Mouse (Mus musculus): ENCODE data around the gene Gm6525. TPM values are rescaled to one million over a fixed set of nuclear protein-coding genes. Genes with fewer than 3 reads are reported as not detected.

Gm6525 gene
- polyA plus RNA-seq, 1 experiment, result not detected

- H3K27ac ChIP-seq (ENCODE audit: control insufficient read depth, insufficient read depth, low read length), result no peak overlapping the region
- H3K36me3 ChIP-seq (ENCODE audit: control insufficient read depth, insufficient read depth, low read length), result no peaks in the 10 kb centered on the region
- no peak overlapping the region for H3K4me3 ChIP-seq (ENCODE audit: control insufficient read depth, insufficient read depth, low read length)
- H3K27me3 ChIP-seq (ENCODE audit: control insufficient read depth, insufficient read depth, low read length), result no peaks in the 10 kb centered on the region
- no peaks in the 10 kb centered on the region for H3K4me1 ChIP-seq (replicated peaks; ENCODE audit: control insufficient read depth, insufficient read depth, low read length)
- TF ChIP-seq CTCF (IDR thresholded peaks at IDR 0.05; ENCODE audit: borderline replicate concordance, control insufficient read depth, extremely low read depth, insufficient read depth, low read length, poor library complexity), result no peak
- no peak for TF ChIP-seq POLR2A (IDR thresholded peaks at IDR 0.05; ENCODE audit: control insufficient read depth, extremely low read depth, insufficient read depth, low read length, poor library complexity)
- DNase-seq, result no peak
- WGBS, result 88% methylated on average over 3 of the region's 3 CpGs
These were observed 32.2 kb downstream of the Gm6525 start for GRCm38 (mm10) chr3:84206106-84206505.

DNA sequence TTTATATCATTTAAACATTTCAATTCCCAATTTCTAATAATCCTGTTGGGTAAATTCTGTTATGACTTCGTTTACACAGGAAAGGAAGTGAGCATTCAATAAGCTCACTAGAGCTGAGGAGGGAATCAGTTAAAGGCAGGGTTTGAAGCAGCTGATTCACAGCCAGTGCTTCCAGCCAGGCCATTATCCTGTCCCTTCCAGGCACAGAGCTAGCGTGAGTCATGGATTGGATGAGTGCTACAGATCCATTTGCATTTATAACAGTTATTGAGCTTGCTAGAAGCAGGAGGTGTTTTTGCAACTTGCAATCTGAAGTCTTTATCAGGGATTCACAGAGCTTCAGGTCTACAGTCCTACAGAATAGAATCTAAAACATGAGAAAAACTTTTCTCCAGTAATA is 33.5 kb downstream of the Gm6525 start:
- 79% methylated on average over 2 of the region's 2 CpGs for WGBS
- H3K27ac ChIP-seq (ENCODE audit: control insufficient read depth, insufficient read depth, low read length), result no peak overlapping the region
- no peaks in the 10 kb centered on the region for H3K27me3 ChIP-seq (ENCODE audit: control insufficient read depth, insufficient read depth, low read length)
- TF ChIP-seq POLR2A (IDR thresholded peaks at IDR 0.05; ENCODE audit: control insufficient read depth, extremely low read depth, insufficient read depth, low read length, poor library complexity) (no peak), CTCF (IDR thresholded peaks at IDR 0.05; ENCODE audit: borderline replicate concordance, control insufficient read depth, extremely low read depth, insufficient read depth, low read length, poor library complexity) (no peak)
- no peaks in the 10 kb centered on the region for H3K4me1 ChIP-seq (replicated peaks; ENCODE audit: control insufficient read depth, insufficient read depth, low read length)
- no peaks in the 10 kb centered on the region for H3K36me3 ChIP-seq (ENCODE audit: control insufficient read depth, insufficient read depth, low read length)
- no peak overlapping the region for H3K4me3 ChIP-seq (ENCODE audit: control insufficient read depth, insufficient read depth, low read length)
- no peak for DNase-seq

DNA sequence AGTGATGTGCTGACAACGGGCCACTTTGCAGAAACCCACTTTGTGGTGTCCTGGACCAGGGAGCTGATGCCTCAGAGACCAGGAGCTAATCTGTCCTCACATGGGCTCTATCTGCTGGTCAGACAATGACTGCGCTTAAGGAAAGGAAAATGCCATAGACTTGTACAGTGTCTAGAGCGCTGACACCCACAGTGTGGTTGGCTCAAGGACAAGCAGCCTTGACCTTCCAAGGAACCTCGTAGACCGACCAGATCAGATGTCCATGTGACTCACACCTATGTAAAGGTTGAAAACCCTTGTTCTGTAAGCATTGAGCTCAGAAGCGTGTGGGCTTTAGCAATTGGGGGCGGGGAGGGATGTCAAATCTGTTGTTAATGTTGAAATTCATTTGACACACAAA is 34.6 kb downstream of the Gm6525 start:
- 94% methylated on average over 7 of the region's 7 CpGs for WGBS
- H3K27ac ChIP-seq (ENCODE audit: control insufficient read depth, insufficient read depth, low read length), result no peak overlapping the region
- no peaks in the 10 kb centered on the region for H3K36me3 ChIP-seq (ENCODE audit: control insufficient read depth, insufficient read depth, low read length)
- no peak for TF ChIP-seq CTCF (IDR thresholded peaks at IDR 0.05; ENCODE audit: borderline replicate concordance, control insufficient read depth, extremely low read depth, insufficient read depth, low read length, poor library complexity)
- TF ChIP-seq POLR2A (IDR thresholded peaks at IDR 0.05; ENCODE audit: control insufficient read depth, extremely low read depth, insufficient read depth, low read length, poor library complexity), result no peak
- H3K4me1 ChIP-seq (replicated peaks; ENCODE audit: control insufficient read depth, insufficient read depth, low read length), result no peaks in the 10 kb centered on the region
- H3K4me3 ChIP-seq (ENCODE audit: control insufficient read depth, insufficient read depth, low read length), result no peak overlapping the region
- no peak for DNase-seq
- H3K27me3 ChIP-seq (ENCODE audit: control insufficient read depth, insufficient read depth, low read length), result no peaks in the 10 kb centered on the region

DNA sequence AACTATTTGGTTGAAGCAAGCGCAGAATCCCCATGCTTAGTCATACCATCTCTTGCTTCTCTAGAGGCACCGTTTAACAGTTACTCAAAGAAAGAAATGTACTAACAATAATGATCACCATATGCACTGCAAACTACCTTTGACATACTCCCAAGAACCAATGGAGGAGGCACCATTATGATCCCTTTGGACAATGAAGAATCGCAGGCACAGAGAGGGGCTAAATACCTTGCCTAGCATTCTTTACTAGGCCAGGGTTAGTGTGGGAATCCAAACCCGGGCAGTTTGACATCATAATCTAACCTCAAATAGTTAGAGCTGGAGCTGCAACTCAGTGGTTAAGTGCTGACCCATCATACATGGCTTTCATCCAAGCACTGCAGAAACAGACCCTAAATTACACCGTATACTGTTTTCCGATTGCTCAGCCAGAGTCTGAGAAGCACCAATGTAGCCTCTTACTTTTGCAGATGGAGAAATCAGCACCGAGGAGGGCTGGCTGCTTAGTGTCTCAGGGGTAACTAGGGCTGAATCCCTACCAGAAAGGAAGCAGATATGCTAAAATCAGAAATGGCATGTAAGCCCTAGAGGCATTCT is 35.1 kb downstream of the Gm6525 start:
- Histone ChIP-seq H3K27me3 (ENCODE audit: control insufficient read depth, insufficient read depth, low read length) (no peaks in the 10 kb centered on the region), H3K27ac (ENCODE audit: control insufficient read depth, insufficient read depth, low read length) (no peak overlapping the region), H3K4me1 (replicated peaks; ENCODE audit: control insufficient read depth, insufficient read depth, low read length) (no peaks in the 10 kb centered on the region), H3K36me3 (ENCODE audit: control insufficient read depth, insufficient read depth, low read length) (no peaks in the 10 kb centered on the region), H3K4me3 (ENCODE audit: control insufficient read depth, insufficient read depth, low read length) (no peak overlapping the region)
- TF ChIP-seq POLR2A (IDR thresholded peaks at IDR 0.05; ENCODE audit: control insufficient read depth, extremely low read depth, insufficient read depth, low read length, poor library complexity) (no peak), CTCF (IDR thresholded peaks at IDR 0.05; ENCODE audit: borderline replicate concordance, control insufficient read depth, extremely low read depth, insufficient read depth, low read length, poor library complexity) (no peak)
- no peak for DNase-seq
- 66% methylated on average over 7 of the region's 7 CpGs for WGBS

- 92% methylated on average over 7 of the region's 7 CpGs for WGBS
- no peaks in the 10 kb centered on the region for H3K4me1 ChIP-seq (replicated peaks; ENCODE audit: control insufficient read depth, insufficient read depth, low read length)
- H3K36me3 ChIP-seq (ENCODE audit: control insufficient read depth, insufficient read depth, low read length), result no peaks in the 10 kb centered on the region
- no peaks in the 10 kb centered on the region for H3K27me3 ChIP-seq (ENCODE audit: control insufficient read depth, insufficient read depth, low read length)
- DNase-seq, result no peak
- no peak for TF ChIP-seq CTCF (IDR thresholded peaks at IDR 0.05; ENCODE audit: borderline replicate concordance, control insufficient read depth, extremely low read depth, insufficient read depth, low read length, poor library complexity)
- TF ChIP-seq POLR2A (IDR thresholded peaks at IDR 0.05; ENCODE audit: control insufficient read depth, extremely low read depth, insufficient read depth, low read length, poor library complexity), result no peak
- H3K27ac ChIP-seq (ENCODE audit: control insufficient read depth, insufficient read depth, low read length), result no peak overlapping the region
- no peak overlapping the region for H3K4me3 ChIP-seq (ENCODE audit: control insufficient read depth, insufficient read depth, low read length)
These were observed 37.5 kb downstream of the Gm6525 start for GRCm38 (mm10) chr3:84211340-84211875.

- 78% methylated on average over 6 of the region's 6 CpGs for WGBS
- TF ChIP-seq CTCF (IDR thresholded peaks at IDR 0.05; ENCODE audit: borderline replicate concordance, control insufficient read depth, extremely low read depth, insufficient read depth, low read length, poor library complexity) (no peak), POLR2A (IDR thresholded peaks at IDR 0.05; ENCODE audit: control insufficient read depth, extremely low read depth, insufficient read depth, low read length, poor library complexity) (no peak)
- no peaks in the 10 kb centered on the region for H3K4me1 ChIP-seq (replicated peaks; ENCODE audit: control insufficient read depth, insufficient read depth, low read length)
- no peak overlapping the region for H3K4me3 ChIP-seq (ENCODE audit: control insufficient read depth, insufficient read depth, low read length)
- no peak for DNase-seq
- no peaks in the 10 kb centered on the region for H3K27me3 ChIP-seq (ENCODE audit: control insufficient read depth, insufficient read depth, low read length)
- H3K27ac ChIP-seq (ENCODE audit: control insufficient read depth, insufficient read depth, low read length), result no peak overlapping the region
- no peaks in the 10 kb centered on the region for H3K36me3 ChIP-seq (ENCODE audit: control insufficient read depth, insufficient read depth, low read length)
These were observed 40.6 kb downstream of the Gm6525 start for GRCm38 (mm10) chr3:84214501-84214900.

All from thymus, adult 2 months (tissue).